Mouse (Mus musculus) C2C12 (cell line): ENCODE data around the gene Hspbp1. TPM values are rescaled to one million over a fixed set of nuclear protein-coding genes. Genes with fewer than 3 reads are reported as not detected.

Experiments
- H3K27me3 ChIP-seq: one replicate; pipeline ENCODE4 v1.6.1; 2011; ENCODE audit not compliant: control insufficient read depth, insufficient read depth, insufficient read length
- H3K36me3 ChIP-seq: one replicate; pipeline ENCODE4 v1.6.1; 2011; ENCODE audit not compliant: control insufficient read depth, insufficient read depth
- H3K4me3 ChIP-seq: one replicate; pipeline ENCODE4 v1.5.1; 2011; ENCODE audit warnings: mild to moderate bottlenecking, control low read depth; ENCODE audit not compliant: poor library complexity, insufficient read depth, severe bottlenecking
- H3K79me2 ChIP-seq: one replicate; pipeline ENCODE4 v1.6.1; 2011; ENCODE audit not compliant: control insufficient read depth, insufficient read depth
- H3K79me3 ChIP-seq: one replicate; pipeline ENCODE4 v1.6.1; 2011; ENCODE audit warnings: low read depth, control low read depth
- H3ac ChIP-seq: one replicate; pipeline ENCODE3; 2011; ENCODE audit warnings: low read depth; ENCODE audit not compliant: control insufficient read depth, insufficient read length
- CEBPB ChIP-seq: IDR thresholded peaks from one replicate; pipeline ENCODE4 v1.6.1; 2011; ENCODE audit warnings: low read depth, mild to moderate bottlenecking, control low read depth, moderate library complexity
- CTCF ChIP-seq: IDR thresholded peaks from one replicate; pipeline ENCODE4 v1.5.1; 2011; ENCODE audit not compliant: control insufficient read depth, insufficient read depth, insufficient read length
- FOSL1 ChIP-seq: IDR thresholded peaks from one replicate; pipeline ENCODE4 v1.8.0; 2011; ENCODE audit warnings: mild to moderate bottlenecking, low read length; ENCODE audit not compliant: poor library complexity, insufficient read depth, severe bottlenecking
- MAX ChIP-seq: IDR thresholded peaks from one replicate; pipeline ENCODE4 v1.6.1; 2011; ENCODE audit warnings: mild to moderate bottlenecking, control low read depth
- MYOD1 ChIP-seq: IDR thresholded peaks from one replicate; pipeline ENCODE4 v1.6.1; 2011; ENCODE audit warnings: low read depth; ENCODE audit not compliant: control insufficient read depth, insufficient read length
- MYOG ChIP-seq: IDR thresholded peaks from one replicate; pipeline ENCODE4 v1.6.1; 2011; ENCODE audit not compliant: control insufficient read depth, insufficient read length; ENCODE audit errors: extremely low read depth
- USF1 ChIP-seq: IDR thresholded peaks from one replicate; pipeline ENCODE4 v1.6.1; 2011; ENCODE audit warnings: low read depth, mild to moderate bottlenecking, control low read depth, moderate library complexity
- polyA plus RNA-seq: library from polyadenylated mRNA; unstranded; fragments of >200 nt; fragmentation: generic; extraction: Trizol; gene quantifications from one replicate; pipeline ENCODE4 v1.2.1, GENCODE M21; 2012; ENCODE audit warnings: missing spikeins

The Hspbp1 gene
- polyA plus RNA-seq, 1 experiment: 110 TPM

- Histone ChIP-seq H3K27me3 (no peaks in the 10 kb centered on the region), H3K79me3 (no peaks in the 10 kb centered on the region), H3K79me2 (no peaks in the 10 kb centered on the region), H3ac (no peak overlapping the region), H3K36me3 (peaks cover 17% of the 10 kb centered on the region), H3K4me3 (no peak overlapping the region)
- no peak for TF ChIP-seq MYOG
- no peak for TF ChIP-seq MAX
- no peak for TF ChIP-seq CEBPB
- TF ChIP-seq CTCF: no peak
- no peak for TF ChIP-seq MYOD1
- TF ChIP-seq FOSL1: no peak
- TF ChIP-seq USF1: no peak
These were observed 10.6 kb downstream of the Hspbp1 start for GRCm38 (mm10) chr7:4674114-4674731.

- no peaks in the 10 kb centered on the region for H3K79me3 ChIP-seq
- TF ChIP-seq MYOD1: no peak
- no peak for TF ChIP-seq MAX
- no peak for TF ChIP-seq CTCF
- no peak for TF ChIP-seq CEBPB
- H3K4me3 ChIP-seq: no peak overlapping the region
- no peak overlapping the region for H3ac ChIP-seq
- no peaks in the 10 kb centered on the region for H3K79me2 ChIP-seq
- H3K36me3 ChIP-seq: peaks cover 13% of the 10 kb centered on the region
- no peaks in the 10 kb centered on the region for H3K27me3 ChIP-seq
These were observed 12.9 kb downstream of the Hspbp1 start for GRCm38 (mm10) chr7:4671956-4672355.

GRCm38 (mm10) chr7:4670655-4671255 is 14.1 kb downstream of the Hspbp1 start:
- no peak for TF ChIP-seq FOSL1
- TF ChIP-seq USF1: no peak
- TF ChIP-seq MYOG: no peak
- TF ChIP-seq MAX: no peak
- peaks cover 17% of the 10 kb centered on the region for H3K36me3 ChIP-seq

GRCm38 (mm10) chr7:4669156-4669555 is 15.7 kb downstream of the Hspbp1 start:
- Histone ChIP-seq H3K27me3 (no peaks in the 10 kb centered on the region), H3K4me3 (no peak overlapping the region), H3K79me3 (no peaks in the 10 kb centered on the region), H3K79me2 (no peaks in the 10 kb centered on the region), H3ac (no peak overlapping the region), H3K36me3 (peaks cover 4% of the 10 kb centered on the region)
- TF ChIP-seq FOSL1: no peak
- TF ChIP-seq MYOD1: no peak
- no peak for TF ChIP-seq MAX
- no peak for TF ChIP-seq CEBPB
- no peak for TF ChIP-seq CTCF
- no peak for TF ChIP-seq MYOG
- TF ChIP-seq USF1: no peak

More at GRCm38 (mm10) chr7:4670655-4671255, 14.1 kb downstream of the Hspbp1 start:
- Histone ChIP-seq H3K27me3 (no peaks in the 10 kb centered on the region), H3ac (no peak overlapping the region), H3K4me3 (no peak overlapping the region), H3K79me2 (no peaks in the 10 kb centered on the region), H3K79me3 (no peaks in the 10 kb centered on the region)

- Histone ChIP-seq H3K79me3 (no peaks in the 10 kb centered on the region), H3K36me3 (peaks cover 4% of the 10 kb centered on the region), H3ac (no peak overlapping the region), H3K79me2 (no peaks in the 10 kb centered on the region), H3K27me3 (no peaks in the 10 kb centered on the region), H3K4me3 (no peak overlapping the region)
- TF ChIP-seq USF1 (no peak), FOSL1 (no peak), CTCF (no peak), MYOD1 (no peak), CEBPB (no peak), MAX (no peak), MYOG (no peak)
These were observed 16.4 kb downstream of the Hspbp1 start for GRCm38 (mm10) chr7:4668506-4668905.

GRCm38 (mm10) chr7:4666871-4667270 is 18.0 kb downstream of the Hspbp1 start:
- no peak for TF ChIP-seq USF1
- Histone ChIP-seq H3K36me3 (peaks cover 4% of the 10 kb centered on the region), H3ac (no peak overlapping the region), H3K79me3 (no peaks in the 10 kb centered on the region), H3K4me3 (no peak overlapping the region), H3K79me2 (no peaks in the 10 kb centered on the region), H3K27me3 (no peaks in the 10 kb centered on the region)

GRCm38 (mm10) chr7:4663742-4664141 is 21.1 kb downstream of the Hspbp1 start:
- H3K79me2 ChIP-seq: peaks cover under 1% of the 10 kb centered on the region
- H3K4me3 ChIP-seq: no peak overlapping the region
- no peak for TF ChIP-seq FOSL1
- no peak for TF ChIP-seq CTCF
- TF ChIP-seq USF1: no peak
- TF ChIP-seq CEBPB: no peak
- no peak for TF ChIP-seq MYOG
- TF ChIP-seq MYOD1: no peak
- no peak for TF ChIP-seq MAX
- H3K27me3 ChIP-seq: no peaks in the 10 kb centered on the region
- peaks cover 4% of the 10 kb centered on the region for H3K36me3 ChIP-seq
- H3ac ChIP-seq: no peak overlapping the region
- H3K79me3 ChIP-seq: no peaks in the 10 kb centered on the region
